Mouse (Mus musculus) gastrocnemius, postnatal 4 days (tissue): ENCODE measurements around the gene Cyb5r1. TPM values are rescaled to one million over a fixed set of nuclear protein-coding genes. Genes with fewer than 3 reads are reported as not detected.
A peak's percentile ranks its signal among the peaks of the same experiment; 100 is the strongest.
"Not testable (repeated sequence)": the region's sequence is repeated elsewhere in the genome, so short reads cannot be mapped to it uniquely, and the experiment has no call there.

ENCODE experiments used
- DNase-seq, 2 experiments: peaks; one replicate each; pipeline ENCODE4 v3.0.0; 2021 to 2022; ENCODE audit warnings: low spot score in 2 of 2, mixed read lengths in 2 of 2
- total RNA-seq, 2 experiments: library from RNA; stranded (reverse); gene quantifications; 2 replicates each; pipeline ENCODE4 v1.2.3; 2021

The Cyb5r1 gene
- total RNA-seq, 2 experiments from 2014 or later: 75.7 to 88.5 TPM

DNA sequence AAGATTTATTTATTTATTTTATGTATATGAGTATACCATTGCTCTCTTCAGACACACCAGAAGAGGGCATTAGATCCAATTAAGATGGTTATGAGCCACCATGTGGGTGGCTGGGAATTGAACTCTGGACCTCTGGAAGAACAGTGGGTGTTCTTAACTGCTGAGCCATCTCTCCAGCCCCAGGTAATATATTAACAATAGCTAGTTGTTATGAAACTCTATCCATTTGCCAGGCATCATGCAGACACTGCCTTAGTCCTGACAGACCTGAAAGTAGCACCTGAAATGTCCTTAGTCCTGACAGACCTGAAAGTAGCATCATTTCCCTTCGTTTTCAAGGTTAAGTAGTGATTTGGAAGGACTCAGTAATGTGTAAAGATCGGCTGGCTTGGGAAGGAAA, 8.7 kb downstream of the Cyb5r1 start:
- no peak for DNase-seq

DNA sequence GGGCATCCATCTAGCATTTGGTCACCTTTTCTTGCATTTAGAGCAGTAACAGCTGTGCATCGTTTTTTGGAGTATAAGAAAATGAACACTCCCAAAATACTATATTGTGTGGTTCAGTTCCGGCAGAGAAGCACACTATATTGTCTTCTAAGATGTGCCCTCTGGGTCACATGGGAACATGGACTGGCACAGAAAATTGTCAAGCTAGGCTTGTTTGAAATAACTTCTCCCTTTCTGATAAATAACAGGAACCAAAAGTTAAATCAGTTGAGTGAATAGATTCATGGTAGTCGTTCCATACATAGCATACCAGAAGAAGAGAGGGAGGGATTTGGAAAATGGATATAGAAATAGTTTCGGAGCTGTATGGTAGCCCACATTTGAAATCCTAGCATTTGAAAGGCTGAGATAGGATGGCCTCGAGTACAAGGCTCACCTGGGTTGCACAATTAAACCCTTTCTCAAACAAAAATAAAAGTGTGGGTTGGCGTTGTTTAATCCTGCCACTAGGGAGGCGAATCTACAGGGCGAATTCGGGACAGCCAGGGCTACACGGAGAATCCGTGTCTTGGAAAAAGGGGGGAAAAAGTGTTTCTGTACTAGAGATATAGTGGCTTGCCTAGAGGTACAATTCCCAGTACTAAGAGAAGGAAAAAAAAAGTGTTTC, 9.3 kb downstream of the Cyb5r1 start:
- no peak for DNase-seq

DNA sequence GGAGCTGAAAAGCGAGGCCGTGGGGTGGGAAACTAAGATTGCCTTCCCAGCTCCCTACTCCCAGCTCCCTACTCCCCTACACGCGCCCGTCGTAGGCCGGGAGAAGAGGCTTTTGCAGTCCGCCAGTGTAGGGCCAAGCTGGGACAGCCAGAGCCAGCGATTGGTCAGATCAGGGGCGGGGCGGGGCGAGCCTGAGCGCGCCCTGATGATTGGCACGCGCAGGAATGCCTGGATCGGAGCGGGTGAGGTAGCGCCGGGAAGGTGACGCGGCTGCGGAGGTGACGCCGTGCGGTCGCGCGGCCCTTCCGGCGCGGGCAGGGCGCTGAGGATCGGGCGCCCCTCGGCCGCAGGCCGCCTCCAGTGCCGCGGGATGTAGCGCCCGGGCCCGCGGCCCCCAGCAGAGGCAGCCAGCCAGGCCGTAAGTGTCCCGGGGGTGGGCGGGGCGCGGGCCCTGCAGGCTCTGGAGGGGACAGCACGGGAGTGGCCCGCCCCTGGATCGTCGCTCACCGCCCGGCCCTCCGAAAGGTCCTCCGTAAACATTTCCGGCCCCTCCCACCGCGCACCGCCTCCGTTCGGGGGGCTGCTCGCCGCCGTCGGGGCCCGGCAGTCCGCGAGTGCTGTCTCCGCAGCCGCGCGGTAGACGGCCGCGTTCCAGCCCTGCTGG, 9.9 kb downstream of the Cyb5r1 start, which contains the start of gene Adipor1:
Gene Adipor1, plus strand, starts transcription at position 211 of the 664 bp plus-strand sequence.
- peak; percentile 90 to 97 for DNase-seq

DNA sequence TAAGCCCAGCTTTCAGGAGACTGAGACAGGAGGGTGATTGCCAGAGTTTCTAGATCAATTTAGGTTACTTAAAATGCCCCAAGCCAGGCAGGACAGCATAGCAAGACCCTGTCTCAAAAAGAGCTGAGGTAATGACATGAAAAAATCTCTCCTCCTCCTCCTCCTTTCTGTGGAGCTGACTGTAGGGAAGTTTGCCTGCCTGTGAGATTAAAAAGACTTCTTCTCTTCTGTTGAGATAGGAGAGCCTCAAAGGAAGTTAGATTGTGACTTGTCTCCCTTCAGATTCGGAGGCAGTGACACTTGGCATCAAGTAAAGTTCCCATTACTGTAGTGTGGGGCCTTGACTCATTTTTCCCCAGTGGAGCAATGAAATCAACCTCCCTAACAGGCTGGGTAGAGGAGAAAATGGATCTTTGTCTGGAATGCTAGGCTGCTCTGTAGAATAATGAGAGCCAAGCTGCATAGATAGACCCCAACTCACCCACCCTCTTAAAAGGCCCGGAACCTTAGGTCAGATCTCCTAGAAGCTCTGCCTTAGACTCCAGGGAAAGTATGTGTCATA, 13.1 kb downstream of the Cyb5r1 start:
- no peak for DNase-seq

DNA sequence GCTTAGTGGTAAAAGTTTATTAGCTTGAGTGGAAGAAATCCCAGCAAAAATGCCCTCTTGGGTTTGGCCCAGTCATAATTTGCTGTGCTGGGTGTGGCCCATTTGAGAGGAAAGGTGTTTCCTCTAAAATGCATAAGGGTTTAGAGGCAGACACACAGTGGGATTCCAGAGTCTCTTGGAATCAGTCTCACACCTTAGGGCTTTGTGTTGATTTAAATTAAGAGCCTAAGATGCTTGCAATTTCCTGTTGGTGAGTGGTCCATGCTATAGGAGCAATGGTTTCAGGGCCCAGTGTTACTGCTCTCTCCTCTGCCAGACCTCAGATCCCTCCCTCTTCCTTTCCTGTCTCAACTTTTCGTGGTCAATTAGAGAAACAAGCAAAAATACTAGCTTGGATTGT, 13.8 kb downstream of the Cyb5r1 start:
- DNase-seq: no peak

DNA sequence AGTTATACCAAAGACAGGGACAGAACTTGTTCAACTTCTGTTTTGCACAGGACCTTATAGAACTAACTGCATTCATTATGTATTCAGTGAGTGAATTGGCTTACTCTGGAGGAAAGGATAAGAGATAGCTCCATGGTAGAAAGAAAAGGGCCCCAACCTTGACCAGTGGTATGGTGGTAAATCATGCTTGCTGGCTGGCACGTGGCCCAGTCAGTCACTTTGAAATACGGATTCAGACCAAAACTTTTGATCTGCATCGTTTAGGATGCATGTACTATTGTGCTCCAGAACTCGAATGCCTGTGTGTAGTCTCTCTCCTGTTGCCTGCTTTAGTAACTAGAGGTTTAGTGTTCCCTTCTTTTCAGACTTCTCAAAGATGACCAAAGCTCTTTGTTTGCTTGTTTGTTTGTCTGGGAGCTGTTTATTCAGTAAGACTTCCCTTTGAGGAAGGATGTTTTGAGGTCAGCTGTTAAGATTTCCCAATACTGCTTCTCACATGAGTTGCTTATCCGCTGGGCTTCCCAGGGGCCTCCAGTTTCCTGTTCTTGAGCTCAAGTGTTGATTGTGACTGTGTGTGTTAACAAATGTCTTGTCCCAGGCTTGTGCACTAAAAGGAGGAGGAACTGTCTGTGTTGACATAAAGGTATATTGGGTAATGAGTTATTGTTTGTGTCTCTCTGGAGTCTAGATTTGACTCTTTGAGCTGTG, 14.5 kb downstream of the Cyb5r1 start:
- DNase-seq: no peak

DNA sequence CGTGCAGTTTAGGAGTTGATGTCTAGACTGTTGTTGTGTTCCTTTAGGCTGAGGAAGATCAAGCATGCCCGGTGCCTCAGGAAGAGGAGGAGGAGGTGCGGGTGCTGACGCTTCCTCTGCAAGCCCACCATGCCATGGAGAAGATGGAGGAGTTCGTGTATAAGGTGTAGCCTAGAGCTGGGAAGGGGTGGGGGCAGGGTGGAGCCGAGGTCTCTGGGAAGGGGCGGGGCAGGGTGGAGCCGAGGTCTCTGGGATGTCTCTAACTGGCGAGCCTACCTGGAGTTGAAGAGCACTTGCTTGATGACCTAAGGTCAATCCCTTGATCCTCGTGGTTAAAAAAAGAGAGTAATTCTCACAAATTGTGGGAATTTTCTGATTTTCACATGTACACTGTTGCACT, 18.6 kb downstream of the Cyb5r1 start:
- no peak for DNase-seq

DNA sequence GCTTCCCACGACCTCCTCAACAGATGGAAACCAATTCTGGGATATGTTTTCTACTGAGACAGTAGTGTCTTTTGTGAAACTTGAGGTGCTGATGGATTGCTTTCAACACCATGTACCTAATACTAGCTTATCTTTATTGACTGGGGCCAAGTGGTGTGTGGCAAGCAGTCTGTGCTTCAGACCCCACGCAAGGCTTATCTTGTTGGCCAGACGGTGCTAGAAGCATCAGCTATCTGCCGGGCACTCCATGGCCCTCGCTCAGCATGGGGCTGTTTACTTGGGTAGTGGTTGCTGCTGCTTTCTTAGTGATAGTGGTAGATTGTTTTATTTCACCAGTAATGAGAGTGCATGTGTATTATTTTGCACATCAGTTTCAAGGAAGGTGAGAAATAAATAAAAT, 20.9 kb downstream of the Cyb5r1 start:
- no peak for DNase-seq

DNA sequence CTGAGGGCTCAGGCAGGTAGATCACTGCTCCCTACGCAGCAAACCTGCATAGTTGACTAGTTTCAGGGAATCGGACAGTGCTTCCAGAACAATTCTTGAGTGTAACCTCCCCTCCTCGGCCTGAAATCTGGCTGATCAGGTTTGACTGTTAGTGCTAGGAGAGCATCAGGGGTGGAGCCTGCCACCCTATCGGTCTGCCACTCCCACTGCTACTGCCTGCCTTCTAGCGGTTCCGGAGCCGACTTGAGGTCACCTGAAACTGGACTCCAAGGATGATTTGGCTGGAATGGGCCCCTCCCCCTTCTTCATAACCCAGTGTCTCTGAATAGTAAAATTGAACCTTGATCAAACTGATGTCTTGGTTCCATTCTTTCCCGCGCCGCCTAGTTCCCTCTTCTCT, 27.6 kb downstream of the Cyb5r1 start:
- DNase-seq: no peak

DNA sequence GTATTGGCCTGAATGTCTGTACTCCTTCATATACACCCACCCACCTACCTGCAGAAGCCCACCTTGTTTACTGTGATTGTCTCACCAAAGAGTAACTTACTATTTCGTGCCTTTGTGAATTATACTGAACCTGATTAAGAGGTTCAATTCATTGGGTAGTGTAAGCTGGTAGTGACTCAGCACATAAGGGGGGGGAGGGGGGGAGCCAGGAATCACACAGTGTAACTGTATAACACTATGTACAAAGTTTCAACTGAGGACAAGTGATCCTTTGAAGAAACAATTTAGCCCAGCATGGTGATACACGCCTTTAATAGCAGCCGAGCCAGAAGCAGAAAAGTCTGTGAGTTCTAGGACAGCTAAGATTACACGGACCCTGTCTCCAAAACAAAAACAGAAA, 28.1 kb downstream of the Cyb5r1 start:
- no peak for DNase-seq

DNA sequence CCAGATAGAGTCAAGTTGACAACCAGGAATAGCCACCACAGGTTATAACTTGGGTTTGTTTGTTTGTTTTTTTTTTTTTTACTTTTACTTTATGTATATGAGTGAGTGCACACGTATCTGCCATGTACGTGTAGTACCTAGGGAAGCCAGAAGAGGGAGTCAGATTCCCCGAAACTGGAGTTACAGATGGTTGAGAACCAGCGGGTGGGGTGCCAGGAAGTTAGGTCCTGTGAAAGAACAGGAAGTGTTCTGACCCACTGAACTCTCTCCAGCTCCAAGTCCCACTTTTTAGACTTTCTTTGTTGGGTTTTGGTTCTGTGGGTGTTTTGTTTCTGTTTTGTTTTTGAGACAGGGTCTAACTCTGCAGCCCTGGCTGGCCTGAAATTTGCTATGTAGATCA, 30.1 kb downstream of the Cyb5r1 start:
- DNase-seq: no peak

DNA sequence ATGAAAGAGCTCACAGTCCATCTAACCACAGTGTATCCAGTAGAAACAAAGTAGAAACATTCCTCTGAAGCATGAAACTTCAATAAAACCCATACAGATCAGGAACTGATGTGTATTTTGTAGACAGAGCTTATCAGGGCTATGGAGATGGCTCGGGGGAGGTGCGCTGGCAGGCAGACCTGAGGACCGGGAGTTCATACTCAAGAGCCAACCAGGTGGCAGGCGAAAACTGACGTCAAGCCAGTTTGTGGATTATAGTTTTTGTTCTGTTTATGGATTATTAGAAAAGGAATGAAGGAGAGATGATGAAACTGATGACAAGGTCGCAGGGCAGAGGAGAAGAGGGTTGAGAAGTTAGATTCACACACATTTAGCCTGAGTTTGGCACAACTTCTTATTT, 35.1 kb downstream of the Cyb5r1 start:
- no peak for DNase-seq

DNA sequence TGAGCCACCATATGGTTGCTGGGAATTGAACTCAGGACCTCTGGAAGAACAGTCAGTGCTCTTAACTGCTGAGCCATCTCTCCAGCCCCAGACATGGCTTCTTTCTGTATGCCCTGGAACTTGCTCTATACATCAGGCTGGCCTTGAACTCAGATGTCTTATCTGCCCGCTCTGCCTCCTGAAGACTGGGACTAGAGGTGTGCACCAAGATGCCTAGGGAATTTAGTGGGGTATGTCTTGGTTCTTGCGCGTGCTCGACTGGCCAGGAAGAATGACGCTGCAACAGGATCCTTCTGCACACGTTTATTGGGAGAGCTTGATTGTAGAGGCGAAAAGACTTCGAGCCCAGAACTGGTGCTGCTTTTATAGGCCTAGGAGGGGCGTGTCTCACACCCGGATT, 36.4 kb downstream of the Cyb5r1 start:
- not testable (repeated sequence) for DNase-seq

DNA sequence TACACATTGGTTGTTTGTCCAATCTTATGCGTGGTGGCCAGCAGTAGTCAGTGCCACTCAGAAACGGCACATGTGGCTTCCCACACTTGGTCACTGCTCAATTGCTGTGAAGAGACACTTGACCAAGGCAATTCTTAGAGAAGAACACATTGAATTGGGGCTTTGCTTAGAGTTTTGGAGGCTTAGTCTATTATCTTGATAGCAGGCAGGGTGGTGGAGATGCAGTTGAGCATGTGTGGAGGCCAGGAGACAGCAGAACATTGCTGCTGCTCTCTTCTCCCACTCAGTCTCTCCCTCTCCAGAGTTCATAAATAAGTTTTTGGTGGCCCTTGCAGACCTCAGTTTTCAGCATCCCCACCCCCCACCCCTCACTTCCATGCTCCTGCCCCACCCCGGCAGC, 37.0 kb downstream of the Cyb5r1 start:
- no peak for DNase-seq

DNA sequence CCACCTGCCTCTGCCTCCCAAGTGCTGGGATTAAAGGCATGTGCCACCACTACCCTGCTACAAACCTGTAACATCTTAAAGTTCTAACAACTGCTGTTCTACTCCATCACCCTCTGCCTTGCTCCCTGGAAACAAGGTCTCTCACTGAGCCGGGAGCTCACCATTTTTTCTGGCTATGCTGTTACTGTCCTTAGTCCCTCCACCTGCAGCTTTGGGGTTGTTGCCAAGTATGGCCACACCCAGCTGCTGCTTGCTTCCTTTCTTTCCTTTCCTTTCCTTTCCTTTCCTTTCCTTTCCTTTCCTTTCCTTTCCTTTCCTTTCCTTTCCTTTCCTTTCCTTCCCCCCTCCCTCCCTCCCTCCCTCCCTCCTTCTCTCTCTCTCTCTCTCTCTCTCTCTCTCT, 37.9 kb downstream of the Cyb5r1 start:
- DNase-seq: not testable (repeated sequence)

DNA sequence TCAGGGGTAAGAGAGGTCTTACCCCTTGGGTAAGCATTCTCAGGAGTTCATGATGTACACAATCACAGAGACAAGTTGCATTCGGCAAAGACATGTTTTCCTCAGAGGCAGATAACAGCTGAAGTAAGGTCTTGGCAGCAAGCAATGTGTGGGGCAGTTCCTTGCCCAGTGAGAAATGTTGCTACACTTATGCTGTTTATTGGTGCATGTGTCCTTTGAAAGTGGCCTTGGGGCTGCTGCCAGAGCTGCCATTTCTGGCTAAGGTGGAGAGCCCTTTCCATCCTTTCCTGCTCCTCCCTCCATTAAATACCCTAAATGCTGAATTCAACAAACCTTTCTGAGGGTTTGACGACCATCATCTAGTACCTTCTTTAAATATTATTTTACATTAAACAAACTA, 40.1 kb downstream of the Cyb5r1 start:
- no peak for DNase-seq

DNA sequence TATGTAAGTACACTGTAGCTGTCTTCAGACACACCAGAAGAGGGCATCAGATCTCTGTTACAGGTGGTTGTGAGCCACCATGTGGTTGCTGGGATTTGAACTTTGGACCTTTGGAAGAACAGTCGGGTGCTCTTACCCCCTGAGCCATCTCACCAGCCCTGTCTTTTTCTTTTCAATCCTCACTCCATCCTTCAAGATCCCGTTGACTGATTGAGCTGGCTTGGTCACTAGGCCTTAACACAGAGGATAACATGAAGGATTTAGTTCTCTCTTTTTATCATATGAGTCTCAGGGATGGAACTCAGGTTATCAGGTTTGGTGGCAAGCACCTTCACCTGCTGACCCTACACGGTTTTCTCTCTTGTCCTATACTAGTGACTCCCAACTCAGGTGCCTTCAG, 43.2 kb downstream of the Cyb5r1 start:
- DNase-seq: not testable (repeated sequence)

DNA sequence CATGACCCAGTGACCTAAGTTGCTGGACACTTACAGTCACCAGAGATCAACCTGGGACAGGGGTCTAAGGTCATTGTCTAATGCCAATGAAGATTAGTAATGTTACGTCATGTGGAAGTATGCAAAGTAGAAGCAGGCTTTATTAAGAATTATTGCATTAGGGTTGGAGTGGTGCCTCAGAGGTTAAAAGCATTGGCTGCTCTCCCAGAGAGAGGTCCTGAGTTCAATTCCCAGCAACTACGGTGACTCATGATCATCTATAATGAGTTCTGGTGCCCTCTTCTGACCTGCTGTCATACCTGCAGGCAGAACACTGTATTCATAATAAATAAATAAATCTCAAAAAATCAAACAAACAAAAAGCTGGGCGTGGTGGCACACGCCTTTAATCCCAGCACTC, 44.8 kb downstream of the Cyb5r1 start:
- no peak for DNase-seq

DNA sequence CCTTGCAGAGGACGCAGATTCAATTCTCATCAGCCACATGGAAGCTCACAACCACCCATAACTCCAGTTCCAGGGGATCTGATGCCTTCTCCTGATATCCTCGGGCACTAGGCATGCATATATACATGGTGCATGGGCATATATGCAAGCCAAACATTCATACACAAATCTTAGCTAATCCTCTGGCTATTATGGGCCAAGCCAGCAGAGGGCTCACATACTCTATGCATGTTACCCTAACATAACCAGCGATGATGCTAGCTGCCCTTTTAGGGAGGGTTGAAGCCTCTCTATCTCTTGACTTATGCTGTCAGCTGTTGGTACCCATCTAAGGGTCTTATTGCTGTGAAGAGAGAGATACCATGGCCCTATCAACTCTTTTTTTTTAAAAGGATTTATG, 45.6 kb downstream of the Cyb5r1 start:
- DNase-seq: peak in 1 of 2 experiments; percentile 28

DNA sequence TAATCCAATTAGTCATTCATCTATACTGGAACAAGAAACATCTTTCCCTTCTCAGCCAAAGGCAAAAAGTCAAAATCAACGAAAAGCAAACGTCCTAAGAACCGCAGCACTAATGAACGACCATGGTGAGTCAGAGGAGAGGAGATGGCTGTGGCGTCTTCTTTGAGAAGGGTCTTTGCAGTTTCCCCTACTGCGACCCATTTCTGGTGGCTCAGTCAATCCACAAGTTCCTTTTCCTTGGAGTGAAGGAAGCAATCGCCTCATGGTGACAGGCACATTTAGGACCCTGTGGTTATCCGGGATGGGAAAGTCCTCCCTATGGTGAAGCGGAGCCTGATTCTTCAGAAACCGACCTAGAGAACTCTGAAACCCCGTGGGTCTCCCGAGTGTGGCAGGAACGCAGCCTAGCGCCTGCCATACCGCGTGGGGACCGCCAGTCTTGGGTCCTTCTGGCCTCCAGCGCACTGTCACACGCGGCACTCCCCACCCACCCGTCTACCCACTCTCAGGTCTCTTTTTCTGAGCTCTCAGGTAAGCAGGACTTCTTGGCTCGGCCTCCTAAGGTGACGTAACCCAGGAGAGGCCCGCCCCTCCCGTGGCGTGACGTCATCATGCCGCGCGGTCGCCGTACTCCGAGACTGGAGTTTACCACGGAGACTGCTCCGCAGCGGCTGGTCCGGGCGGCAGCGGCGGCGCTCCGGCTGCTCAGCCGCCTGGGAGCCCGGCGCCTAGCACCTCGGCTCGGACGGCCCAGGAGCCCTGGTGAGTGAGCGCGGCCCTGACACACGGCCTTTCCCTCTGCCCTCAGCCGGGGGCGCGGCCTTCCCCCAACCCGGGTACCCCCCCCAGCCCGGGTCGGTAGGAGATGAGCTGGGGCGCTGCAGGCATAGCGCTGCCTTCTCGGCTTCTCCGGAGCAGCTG, 49.8 kb downstream of the Cyb5r1 start, which contains the start of gene Klhl12:
Gene Klhl12, plus strand, starts transcription at position 628 of the 921 bp plus-strand sequence.
- peak; percentile 80 to 93 for DNase-seq

DNA sequence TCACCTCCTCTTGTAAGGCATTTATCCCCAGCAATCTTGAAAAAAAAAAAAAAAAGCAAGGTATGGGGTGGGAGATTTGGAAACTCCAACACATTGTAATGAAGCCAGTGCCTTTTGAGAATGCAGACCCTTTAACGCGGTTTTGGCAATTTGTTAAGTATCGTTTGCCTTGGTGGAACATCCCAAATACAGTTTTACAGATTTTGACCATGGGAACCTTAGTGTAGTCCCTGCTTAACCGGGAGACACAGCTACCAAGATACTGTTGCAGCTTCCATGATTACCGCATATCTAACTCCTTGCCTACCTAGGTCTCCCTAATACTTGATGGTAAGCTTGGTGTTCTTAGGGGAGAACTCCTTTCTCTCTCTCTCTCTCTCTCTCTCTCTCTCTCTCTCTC, 50.7 kb downstream of the Cyb5r1 start:
- no peak for DNase-seq
